Mouse (Mus musculus) intestine, embryonic 14.5 days (tissue): ENCODE measurements around the gene Pkp4. TPM values are rescaled to one million over a fixed set of nuclear protein-coding genes. Genes with fewer than 3 reads are reported as not detected.

Experiments
- ATAC-seq: fragments of 200-750 bp; cut with Nextera tagmentation; replicated peaks from 2 replicates; pipeline ENCODE4 v1.8.0; 2017; ENCODE audit warnings: low read depth, moderate number of reproducible peaks, moderate TSS enrichment, moderate library complexity; ENCODE audit not compliant: low FRiP score, low TSS enrichment
- DNase-seq: peaks from one replicate; pipeline ENCODE4 v3.0.0-alpha.2; 2018; ENCODE audit warnings: low spot score
- H3K27ac ChIP-seq: fragments of 300-500 bp; sonication (generic); 2 replicates; pipeline ENCODE4 v1.5.1; 2014; ENCODE audit warnings: low read depth, mild to moderate bottlenecking, control low read depth
- H3K27me3 ChIP-seq: fragments of 300-500 bp; sonication (generic); replicated peaks from 2 replicates; pipeline ENCODE4 v1.6.1; 2014; ENCODE audit warnings: low read length, control low read depth; ENCODE audit not compliant: control insufficient read depth, insufficient read depth
- H3K36me3 ChIP-seq: fragments of 300-500 bp; sonication (generic); 2 replicates; pipeline ENCODE4 v1.6.1; 2014; ENCODE audit warnings: low read length, control low read depth; ENCODE audit not compliant: control insufficient read depth, insufficient read depth
- H3K4me1 ChIP-seq: fragments of 300-500 bp; sonication (generic); replicated peaks from 2 replicates; pipeline ENCODE4 v1.6.1; 2014; ENCODE audit warnings: low read length, control low read depth, mixed read lengths; ENCODE audit not compliant: control insufficient read depth, insufficient read depth
- H3K4me2 ChIP-seq: fragments of 300-500 bp; sonication (generic); 2 replicates; pipeline ENCODE4 v1.6.1; 2014; ENCODE audit warnings: low read length
- H3K4me3 ChIP-seq: fragments of 300-500 bp; sonication (generic); 2 replicates; pipeline ENCODE4 v1.5.1; 2014; ENCODE audit warnings: low read depth, low read length, control low read depth, mixed read lengths
- H3K9ac ChIP-seq: fragments of 300-500 bp; sonication (generic); 2 replicates; pipeline ENCODE4 v1.6.1; 2014; ENCODE audit warnings: mild to moderate bottlenecking, low read length
- H3K9me3 ChIP-seq: fragments of 300-500 bp; sonication (generic); 2 replicates; pipeline ENCODE4 v1.6.1; 2016; ENCODE audit warnings: low read length, control low read depth; ENCODE audit not compliant: control insufficient read depth
- WGBS: fragments of 180-500 bp; shearing (Covaris S2); extraction: QIAGEN DNeasy Blood & Tissue Kit; methylation state at CpG from one replicate; pipeline ENCODE4 v1.1.7; 2014; 5-methylcytosine and 5-hydroxymethylcytosine counted together
- polyA plus RNA-seq: library from polyadenylated mRNA; unstranded; fragments of >200 nt; fragmentation: Nextera tagmentation; extraction: Ambion mirVana; gene quantifications from 2 replicates; pipeline ENCODE4 v1.2.1, GENCODE M21; 2014

The Pkp4 gene
- polyA plus RNA-seq, 1 experiment from 2014 or later = 24.4 TPM

DNA sequence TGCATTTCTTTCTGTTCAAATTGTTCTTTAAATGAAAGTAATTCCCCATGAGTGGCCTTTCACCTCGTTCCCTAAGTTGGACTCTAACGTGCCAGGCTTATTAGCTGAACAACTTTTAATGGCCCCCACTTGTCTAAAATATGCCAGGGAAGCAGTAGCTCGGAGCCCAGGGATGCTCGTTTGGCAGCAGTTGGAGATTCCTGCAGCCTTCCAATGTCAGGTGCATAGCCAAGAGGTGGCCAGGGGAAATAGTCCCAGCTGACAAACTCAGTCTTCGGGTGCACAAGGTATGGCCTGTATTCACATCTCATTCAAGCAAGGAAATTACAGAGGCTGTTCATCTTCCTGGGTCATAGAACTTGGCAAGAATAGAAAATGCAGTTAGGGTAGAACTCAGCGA lies 112.1 kb downstream of the Pkp4 start:
- WGBS = 83% methylated on average over 6 of the region's 6 CpGs
- H3K9ac ChIP-seq = no peak overlapping the region
- no peak overlapping the region for H3K4me3 ChIP-seq
- H3K4me1 ChIP-seq = no peaks in the 10 kb centered on the region
- no peaks in the 10 kb centered on the region for H3K36me3 ChIP-seq
- DNase-seq = no peak
- no peak overlapping the region for H3K4me2 ChIP-seq
- no peak for ATAC-seq
- H3K27ac ChIP-seq = no peak overlapping the region
- no peaks in the 10 kb centered on the region for H3K9me3 ChIP-seq
- H3K27me3 ChIP-seq = no peaks in the 10 kb centered on the region

DNA sequence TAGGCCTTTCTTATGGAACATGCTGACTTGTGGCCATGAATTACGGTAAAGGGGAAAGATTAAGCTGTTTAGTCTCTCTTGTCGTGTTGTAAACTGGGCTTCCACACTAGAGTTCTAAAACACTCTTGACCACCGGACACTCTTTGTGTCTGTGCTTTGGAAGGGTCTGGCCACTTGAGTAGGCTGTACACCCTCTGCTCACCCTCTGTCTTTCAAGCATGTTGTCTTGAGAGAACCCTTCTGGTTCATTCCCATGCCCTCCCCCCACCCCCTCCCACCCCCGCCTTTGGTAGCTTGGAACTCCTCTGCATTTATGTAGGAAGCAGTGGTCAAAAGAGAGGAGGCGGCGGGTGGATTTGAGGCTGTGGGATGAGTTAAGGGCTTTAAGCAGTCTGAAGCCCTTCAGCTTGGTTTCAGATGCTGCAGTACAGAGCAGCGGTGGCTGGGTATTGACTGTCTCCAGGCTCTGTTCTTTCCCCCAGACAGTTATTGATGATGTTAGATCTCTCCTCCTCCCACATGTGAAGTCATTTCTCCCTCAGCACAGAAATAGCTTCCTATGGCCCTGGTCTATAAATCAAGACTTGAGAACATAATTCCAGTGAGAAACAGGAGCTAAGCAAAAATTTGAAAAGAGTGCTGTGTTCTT lies 120.4 kb downstream of the Pkp4 start:
- no peak overlapping the region for H3K4me3 ChIP-seq
- WGBS = 64% methylated on average over 7 of the region's 7 CpGs
- no peaks in the 10 kb centered on the region for H3K27me3 ChIP-seq
- DNase-seq = no peak
- no peak overlapping the region for H3K4me2 ChIP-seq
- H3K36me3 ChIP-seq = no peaks in the 10 kb centered on the region
- peak; percentile 68; the same call in 1 of the 2 replicates for ATAC-seq
- peaks cover 9% of the 10 kb centered on the region; the same call in 1 of the 2 replicates for H3K4me1 ChIP-seq
- H3K9me3 ChIP-seq = no peaks in the 10 kb centered on the region
- no peak overlapping the region for H3K27ac ChIP-seq
- H3K9ac ChIP-seq = no peak overlapping the region

DNA sequence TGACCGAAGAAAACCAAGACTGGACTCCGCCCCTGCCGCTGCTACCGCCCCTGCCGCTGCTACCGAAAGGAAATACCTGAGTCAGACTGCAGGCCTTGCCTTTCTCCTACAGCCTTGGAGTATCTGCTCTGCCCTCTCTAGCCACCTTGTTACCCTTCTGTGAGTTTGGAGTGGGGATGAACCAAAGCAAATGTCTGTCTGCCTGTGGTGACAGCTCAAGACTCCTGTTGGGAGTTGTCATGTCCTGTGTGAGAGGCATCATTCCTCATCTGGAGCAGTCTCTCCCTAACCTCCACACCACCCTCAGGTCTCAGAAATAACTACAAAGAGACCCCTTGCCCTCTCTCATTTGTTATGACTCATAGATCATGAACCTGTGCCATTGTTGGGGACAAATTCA lies 122.3 kb downstream of the Pkp4 start:
- 94% methylated on average over 6 of the region's 6 CpGs for WGBS
- Histone ChIP-seq H3K36me3 (no peaks in the 10 kb centered on the region), H3K27ac (no peak overlapping the region), H3K27me3 (no peaks in the 10 kb centered on the region), H3K9me3 (no peaks in the 10 kb centered on the region), H3K4me1 (peaks cover 12% of the 10 kb centered on the region; the same call in 1 of the 2 replicates), H3K4me2 (no peak overlapping the region), H3K9ac (no peak overlapping the region), H3K4me3 (no peak overlapping the region)
- ATAC-seq = no peak
- DNase-seq = peak; percentile 34

DNA sequence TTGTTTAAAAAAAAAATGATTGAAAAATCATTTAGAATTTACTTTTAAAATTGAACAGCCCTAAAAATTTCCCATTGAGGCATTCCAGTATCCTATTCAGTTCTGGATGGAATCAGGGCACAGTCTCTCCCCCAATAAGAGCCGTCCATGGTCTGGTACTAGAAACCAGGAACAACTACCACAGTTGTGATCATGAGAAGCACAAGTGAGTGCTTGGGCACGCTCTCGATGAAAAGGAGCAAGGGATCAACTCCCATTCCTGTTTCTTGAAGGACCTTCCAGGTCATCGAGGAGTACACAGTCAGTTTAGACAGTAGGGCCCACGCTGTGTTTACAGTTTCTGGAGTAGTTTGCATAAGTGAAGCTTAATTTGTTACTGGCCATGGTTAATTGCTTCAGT lies 123.6 kb downstream of the Pkp4 start:
- Histone ChIP-seq H3K4me1 (peaks cover 12% of the 10 kb centered on the region; the same call in 1 of the 2 replicates), H3K9me3 (no peaks in the 10 kb centered on the region), H3K27me3 (no peaks in the 10 kb centered on the region), H3K36me3 (no peaks in the 10 kb centered on the region), H3K4me2 (no peak overlapping the region), H3K4me3 (no peak overlapping the region), H3K9ac (no peak overlapping the region), H3K27ac (no peak overlapping the region)
- WGBS = 87% methylated on average over 5 of the region's 5 CpGs
- DNase-seq (peak; percentile 31), ATAC-seq (no peak)

DNA sequence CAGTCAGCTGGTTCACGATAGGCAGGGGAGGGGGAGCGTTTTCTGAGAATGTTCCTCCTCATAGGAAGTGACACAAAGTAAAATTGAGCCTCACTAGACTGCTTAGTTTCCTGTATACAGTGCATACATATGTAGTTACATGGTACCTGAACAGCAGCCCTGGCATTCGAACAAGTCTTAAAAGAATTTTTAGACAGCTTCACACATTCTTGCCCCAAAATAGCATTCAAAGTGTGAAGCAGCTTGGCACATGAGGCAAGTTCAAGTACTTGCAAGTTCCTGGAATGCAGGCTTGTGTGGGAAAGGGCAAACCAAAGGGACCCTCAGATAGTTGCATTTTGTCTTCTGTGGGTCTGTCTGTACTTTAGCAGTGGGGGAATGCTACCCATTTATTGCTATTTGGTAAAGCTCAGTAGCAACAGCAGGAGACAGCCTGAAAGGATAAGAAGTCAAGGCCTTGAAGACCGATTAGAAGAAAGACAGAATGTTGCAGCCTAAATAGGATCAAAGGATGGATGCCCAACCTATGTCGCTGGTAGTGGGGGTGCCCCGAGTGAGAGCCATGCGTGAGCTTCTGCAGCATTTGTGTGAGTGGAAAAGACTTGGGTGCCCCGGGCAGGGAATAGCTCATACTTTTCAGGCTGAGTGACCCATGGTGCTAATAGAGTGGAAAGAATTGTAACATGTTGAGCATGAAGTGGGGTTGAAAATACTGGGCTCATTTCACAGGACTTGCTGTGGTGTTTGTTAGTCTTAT lies 124.3 kb downstream of the Pkp4 start:
- Histone ChIP-seq H3K9me3 (no peaks in the 10 kb centered on the region), H3K36me3 (no peaks in the 10 kb centered on the region), H3K27me3 (no peaks in the 10 kb centered on the region), H3K27ac (no peak overlapping the region), H3K4me2 (no peak overlapping the region), H3K9ac (no peak overlapping the region), H3K4me1 (peaks cover 12% of the 10 kb centered on the region; the same call in 1 of the 2 replicates), H3K4me3 (no peak overlapping the region)
- ATAC-seq (no peak), DNase-seq (peak; percentile 32)
- 86% methylated on average over 8 of the region's 8 CpGs for WGBS

DNA sequence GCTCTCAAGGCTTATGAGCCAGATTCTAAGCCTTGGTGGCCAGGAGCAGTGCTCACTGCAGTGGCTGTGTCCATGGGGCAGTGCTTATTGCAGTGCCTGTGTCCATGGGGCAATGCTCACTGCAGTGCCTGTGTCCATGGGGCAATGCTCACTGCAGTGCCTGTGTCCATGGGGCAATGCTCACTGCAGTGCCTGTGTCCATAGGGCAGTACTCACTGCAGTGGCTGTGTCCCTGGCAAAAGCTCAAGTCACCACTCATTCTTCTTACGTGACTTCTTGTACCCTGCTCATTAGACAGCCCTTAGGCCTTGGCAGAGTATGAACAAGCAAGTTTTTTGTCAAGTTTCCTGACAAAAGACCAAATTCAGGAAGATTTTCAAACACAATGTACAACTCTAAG lies 124.9 kb downstream of the Pkp4 start:
- Histone ChIP-seq H3K36me3 (no peaks in the 10 kb centered on the region), H3K9me3 (no peaks in the 10 kb centered on the region), H3K4me1 (peaks cover 12% of the 10 kb centered on the region; the same call in 1 of the 2 replicates), H3K27me3 (no peaks in the 10 kb centered on the region), H3K4me3 (no peak overlapping the region), H3K4me2 (no peak overlapping the region), H3K27ac (no peak overlapping the region), H3K9ac (no peak overlapping the region)
- DNase-seq (peak; percentile 6), ATAC-seq (no peak)
- 91% methylated on average over 1 of the region's 1 CpGs for WGBS

DNA sequence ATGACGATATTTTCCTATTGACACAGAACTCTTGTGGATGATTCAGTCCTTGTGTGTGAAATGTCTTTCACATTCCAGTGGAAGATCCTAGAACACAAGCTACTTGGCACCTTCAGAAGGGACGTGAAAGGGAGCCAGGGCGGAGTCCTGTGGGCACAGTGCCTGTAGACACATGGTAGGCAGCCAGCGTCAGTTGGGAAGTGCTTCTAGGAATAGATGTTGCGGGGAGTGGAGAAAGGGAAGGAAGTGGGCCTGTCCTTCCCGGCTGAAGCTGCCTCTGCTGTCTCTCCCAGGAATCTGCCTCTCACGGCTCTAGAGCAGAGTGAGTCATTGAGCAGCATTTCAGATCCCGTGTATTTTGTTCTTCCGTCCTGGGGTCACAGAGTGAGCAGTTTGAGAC lies 125.6 kb downstream of the Pkp4 start:
- peak; percentile 50 for DNase-seq
- 60% methylated on average over 9 of the region's 9 CpGs for WGBS
- Histone ChIP-seq H3K9ac (no peak overlapping the region), H3K4me3 (no peak overlapping the region), H3K9me3 (no peaks in the 10 kb centered on the region), H3K4me1 (peaks cover 7% of the 10 kb centered on the region; the same call in 1 of the 2 replicates), H3K4me2 (no peak overlapping the region), H3K27me3 (no peaks in the 10 kb centered on the region), H3K27ac (no peak overlapping the region), H3K36me3 (no peaks in the 10 kb centered on the region)
- no peak for ATAC-seq

DNA sequence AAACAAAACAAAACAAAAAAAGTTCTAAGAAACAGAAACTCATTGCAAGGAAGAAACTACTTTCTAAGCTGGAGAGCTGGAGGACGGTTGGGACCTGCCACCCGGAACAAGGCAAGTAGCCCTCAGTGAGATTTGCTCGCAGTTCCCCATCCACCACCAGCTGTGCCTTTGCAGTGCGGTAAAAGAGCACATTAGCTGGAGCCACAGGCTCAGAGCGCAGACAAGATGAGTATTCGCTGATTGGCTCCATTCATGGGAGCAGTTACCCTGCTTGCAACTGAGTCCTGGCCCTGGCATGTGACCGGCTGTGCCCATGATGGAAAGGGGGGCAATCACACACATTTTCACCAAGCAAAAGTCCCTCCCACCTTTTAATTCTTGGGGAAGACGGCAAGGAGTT lies 127.0 kb downstream of the Pkp4 start:
- Histone ChIP-seq H3K9me3 (no peaks in the 10 kb centered on the region), H3K9ac (no peak overlapping the region), H3K4me1 (0 out of 2 replicates have a peak, but pooled peaks cover 2% of the 10 kb centered on the region), H3K36me3 (no peaks in the 10 kb centered on the region), H3K27ac (no peak overlapping the region), H3K4me2 (no peak overlapping the region), H3K4me3 (no peak overlapping the region), H3K27me3 (no peaks in the 10 kb centered on the region)
- DNase-seq (peak; percentile 48), ATAC-seq (no peak)
- 73% methylated on average over 8 of the region's 8 CpGs for WGBS
